Mouse (Mus musculus) cerebellum, adult 2 months (tissue): ENCODE results near the gene Olfr731. TPM values are rescaled to one million over a fixed set of nuclear protein-coding genes. Genes with fewer than 3 reads are reported as not detected.

Experiments used
- DNase-seq, 2 experiments: peaks; one replicate each; pipeline ENCODE4 v3.0.0; 2021
- H3K27ac ChIP-seq: fragments of 200-500 bp; 2 replicates; pipeline ENCODE4 v1.5.1; 2012; ENCODE audit warnings: low read length, control low read depth, inconsistent platforms; ENCODE audit not compliant: insufficient read depth
- H3K27me3 ChIP-seq: fragments of 200-500 bp; 2 replicates; pipeline ENCODE4 v1.6.1; 2012; ENCODE audit warnings: inconsistent platforms, mild to moderate bottlenecking, low read length, moderate library complexity; ENCODE audit not compliant: control insufficient read depth, insufficient read depth
- H3K4me1 ChIP-seq: fragments of 200-500 bp; 2 replicates; pipeline ENCODE4 v1.6.1; 2011; ENCODE audit warnings: low read length; ENCODE audit not compliant: control insufficient read depth, insufficient read depth
- H3K4me3 ChIP-seq: fragments of 200-500 bp; replicated peaks from 2 replicates; pipeline ENCODE3; 2011; ENCODE audit warnings: mild to moderate bottlenecking, low read depth, low read length, control low read depth; ENCODE audit not compliant: insufficient read depth
- CTCF ChIP-seq: fragments of 200-500 bp; IDR thresholded peaks from 2 replicates; pipeline ENCODE4 v1.5.1; 2011; ENCODE audit warnings: low read depth, mild to moderate bottlenecking, control low read depth, low read length, moderate library complexity, borderline replicate concordance; ENCODE audit not compliant: insufficient read depth
- POLR2A ChIP-seq: fragments of 200-500 bp; IDR thresholded peaks from 2 replicates; pipeline ENCODE4 v1.6.1; 2011; ENCODE audit warnings: low read length, control low read depth, borderline replicate concordance; ENCODE audit not compliant: insufficient read depth
- WGBS: fragments of 180-500 bp; shearing (Covaris S2); methylation state at CpG from one replicate; pipeline ENCODE4 v1.1.7; 2018; 5-methylcytosine and 5-hydroxymethylcytosine counted together
- polyA plus RNA-seq: library from polyadenylated mRNA; depleted of rRNA; stranded (reverse); fragments of >200 nt; gene quantifications from 2 replicates; pipeline ENCODE4 v1.2.3, GENCODE M21; 2012; rRNA removed

Gene Olfr731
- not detected in 2 replicates for polyA plus RNA-seq

GRCm38 (mm10) chr14:50241766-50242165, at the start of gene Olfr731:
Gene Olfr731, minus strand, starts transcription at chr14:50241866.
- H3K4me1 ChIP-seq, result no peaks in the 10 kb centered on the region
- WGBS, result 80% methylated on average over 4 of the region's 4 CpGs
- TF ChIP-seq POLR2A (no peak), CTCF (no peak)
- H3K4me3 ChIP-seq, result no peak within 1 kb of the TSS
- no peak for DNase-seq
- H3K27me3 ChIP-seq, result no peaks in the 10 kb centered on the region
- no peak within 1 kb of the TSS for H3K27ac ChIP-seq

- Histone ChIP-seq H3K27ac (no peak within 1 kb of the TSS), H3K4me3 (no peak within 1 kb of the TSS), H3K4me1 (no peaks in the 10 kb centered on the region), H3K27me3 (no peaks in the 10 kb centered on the region)
- 94% methylated on average over 1 of the region's 1 CpGs for WGBS
- DNase-seq, result no peak
- no peak for TF ChIP-seq POLR2A
- TF ChIP-seq CTCF, result no peak
Observed at GRCm38 (mm10) chr14:50284106-50284505, 42.4 kb upstream of the Olfr731 start, which contains the start of gene Olfr732. Gene Olfr732, minus strand, starts transcription at chr14:50284206.

- H3K4me1 ChIP-seq, result no peaks in the 10 kb centered on the region
- TF ChIP-seq POLR2A (no peak), CTCF (no peak)
- no peak for DNase-seq
- 65% methylated on average over 1 of the region's 1 CpGs for WGBS
- no peak within 1 kb of the TSS for H3K4me3 ChIP-seq
- no peaks in the 10 kb centered on the region for H3K27me3 ChIP-seq
- H3K27ac ChIP-seq, result no peak within 1 kb of the TSS
Observed at GRCm38 (mm10) chr14:50188098-50188497, 53.6 kb downstream of the Olfr731 start, which contains the start of gene Olfr730. Gene Olfr730, minus strand, starts transcription at chr14:50188198.

Other genes starting within 250 kb of the Olfr731 start
- gene Olfr725, start 201.5 kb downstream of the Olfr731 start, polyA plus RNA-seq, result not detected in 2 replicates
- not detected in 2 replicates for gene Olfr726, start 150.9 kb downstream of the Olfr731 start, polyA plus RNA-seq
- gene Olfr727, start 118.7 kb downstream of the Olfr731 start, polyA plus RNA-seq, result not detected in 2 replicates
- not detected in 2 replicates for gene Olfr728, start 99.2 kb downstream of the Olfr731 start, polyA plus RNA-seq
- gene Olfr729, start 89.0 kb downstream of the Olfr731 start, polyA plus RNA-seq, result not detected in 2 replicates
- gene Olfr730, start 53.7 kb downstream of the Olfr731 start, polyA plus RNA-seq, result not detected in 2 replicates
- not detected in 2 replicates for gene Olfr732, start 42.3 kb upstream of the Olfr731 start, polyA plus RNA-seq
- not detected in 2 replicates for gene Olfr733, start 59.7 kb upstream of the Olfr731 start, polyA plus RNA-seq
- gene Olfr734, start 84.9 kb upstream of the Olfr731 start, polyA plus RNA-seq, result not detected in 2 replicates
- gene Olfr735, start 107.0 kb upstream of the Olfr731 start, polyA plus RNA-seq, result not detected in 2 replicates
- gene Tlr11, start 116.0 kb upstream of the Olfr731 start, polyA plus RNA-seq, result not detected in 2 replicates
- not detected in 2 replicates for gene Olfr736, start 139.3 kb upstream of the Olfr731 start, polyA plus RNA-seq
- gene Olfr738, start 165.7 kb upstream of the Olfr731 start, polyA plus RNA-seq, result not detected in 2 replicates
- not detected in 2 replicates for gene Olfr739, start 176.8 kb upstream of the Olfr731 start, polyA plus RNA-seq
- gene Olfr740, start 203.7 kb upstream of the Olfr731 start, polyA plus RNA-seq, result not detected in 2 replicates
- not detected in 2 replicates for gene Olfr741, start 230.9 kb upstream of the Olfr731 start, polyA plus RNA-seq